Mouse (Mus musculus) stomach, embryonic 16.5 days (tissue): ENCODE data around the gene Sag. TPM values are rescaled to one million over a fixed set of nuclear protein-coding genes. Genes with fewer than 3 reads are reported as not detected.

Source experiments
- ATAC-seq: fragments of 200-750 bp; cut with Nextera tagmentation; 2 replicates; pipeline ENCODE4 v1.8.0; 2017; ENCODE audit warnings: moderate number of reproducible peaks, moderate TSS enrichment; ENCODE audit not compliant: insufficient read depth, low FRiP score
- H3K27ac ChIP-seq: fragments of 300-500 bp; sonication (generic); 2 replicates; pipeline ENCODE4 v1.5.1; 2014; ENCODE audit warnings: low read length
- H3K27me3 ChIP-seq: fragments of 300-500 bp; sonication (generic); 2 replicates; pipeline ENCODE4 v1.6.1; 2014; ENCODE audit warnings: low read length, control low read depth, mixed read lengths; ENCODE audit not compliant: control insufficient read depth, insufficient read depth
- H3K36me3 ChIP-seq: fragments of 300-500 bp; sonication (generic); 2 replicates; pipeline ENCODE4 v1.6.1; 2014; ENCODE audit warnings: low read length; ENCODE audit not compliant: control insufficient read depth, insufficient read depth
- H3K4me1 ChIP-seq: fragments of 300-500 bp; sonication (generic); 2 replicates; pipeline ENCODE4 v1.6.1; 2014; ENCODE audit warnings: low read length, control low read depth, mixed read lengths; ENCODE audit not compliant: control insufficient read depth, insufficient read depth
- H3K4me2 ChIP-seq: fragments of 300-500 bp; sonication (generic); 2 replicates; pipeline ENCODE4 v1.6.1; 2014; ENCODE audit warnings: low read depth, low read length, mixed read lengths
- H3K4me3 ChIP-seq: fragments of 300-500 bp; sonication (generic); replicated peaks from 2 replicates; pipeline ENCODE4 v1.5.1; 2014; ENCODE audit warnings: mild to moderate bottlenecking, low read length
- H3K9ac ChIP-seq: fragments of 300-500 bp; sonication (generic); 2 replicates; pipeline ENCODE4 v1.6.1; 2014; ENCODE audit warnings: low read length
- H3K9me3 ChIP-seq: fragments of 300-500 bp; sonication (generic); replicated peaks from 2 replicates; pipeline ENCODE4 v1.6.1; 2016; ENCODE audit warnings: low read length, control low read depth; ENCODE audit not compliant: control insufficient read depth
- WGBS: fragments of 180-500 bp; shearing (Covaris S2); extraction: QIAGEN DNeasy Blood & Tissue Kit; methylation state at CpG from one replicate; pipeline ENCODE4 v1.1.7; 2014; 5-methylcytosine and 5-hydroxymethylcytosine counted together
- polyA plus RNA-seq: library from polyadenylated mRNA; unstranded; fragments of >200 nt; fragmentation: Nextera tagmentation; extraction: Ambion mirVana; gene quantifications from 2 replicates; pipeline ENCODE4 v1.2.1, GENCODE M21; 2015

Sag gene
- 1.1 and 1.4 TPM in 2 replicates for polyA plus RNA-seq

GRCm38 (mm10) chr1:87803576-87803975, at the start of gene Sag:
Gene Sag, plus strand, starts transcription at chr1:87803680.
- 57% methylated on average over 6 of the region's 6 CpGs for whole genome bisulfite sequencing
- no peaks in the 10 kb centered on the region for H3K27me3 ChIP-seq
- H3K4me2 ChIP-seq = no peak within 1 kb of the TSS
- H3K36me3 ChIP-seq = no peaks in the 10 kb centered on the region
- H3K9ac ChIP-seq = no peak within 1 kb of the TSS
- H3K9me3 ChIP-seq = no peaks in the 10 kb centered on the region
- H3K4me3 ChIP-seq = no peak within 1 kb of the TSS
- H3K27ac ChIP-seq = no peak within 1 kb of the TSS
- no peak for ATAC-seq
- H3K4me1 ChIP-seq = no peaks in the 10 kb centered on the region

- peak within 1 kb of the TSS; percentile 89 for H3K4me2 ChIP-seq
Measured at GRCm38 (mm10) chr1:87755641-87756470, 47.6 kb upstream of the Sag start, which contains the start of gene Atg16l1. Gene Atg16l1, plus strand, starts transcription at chr1:87755870.

DNA sequence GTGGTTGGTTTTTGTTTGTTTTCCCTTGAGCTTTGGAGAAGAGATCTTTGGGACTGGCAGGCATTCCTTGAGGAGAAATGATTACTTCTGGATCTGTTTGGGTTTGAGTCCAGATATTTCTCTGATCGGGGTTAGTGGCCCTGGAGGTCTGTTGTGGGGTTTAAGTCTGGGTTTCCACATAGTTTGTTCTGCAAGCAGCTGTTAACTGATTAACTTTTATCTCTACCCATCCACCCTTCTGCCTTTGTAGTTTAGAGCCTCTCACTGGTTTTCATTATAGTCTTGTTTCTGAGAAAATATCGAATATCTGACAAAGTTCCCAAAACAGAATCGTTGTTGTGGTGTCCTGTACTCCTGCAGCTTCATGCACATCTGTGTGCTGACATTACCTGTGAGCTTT, 39.7 kb upstream of the Sag start:
- Histone ChIP-seq H3K27me3 (no peaks in the 10 kb centered on the region), H3K27ac (no peak overlapping the region), H3K36me3 (peaks cover 17% of the 10 kb centered on the region), H3K4me1 (no peaks in the 10 kb centered on the region), H3K9me3 (no peaks in the 10 kb centered on the region), H3K4me3 (no peak overlapping the region), H3K9ac (no peak overlapping the region), H3K4me2 (no peak overlapping the region)
- no peak for ATAC-seq
- 82% methylated on average over 3 of the region's 3 CpGs for WGBS

More at GRCm38 (mm10) chr1:87755641-87756470, 47.6 kb upstream of the Sag start, which contains the start of gene Atg16l1:
- Histone ChIP-seq H3K4me3 (peak within 1 kb of the TSS; percentile 98), H3K27me3 (no peaks in the 10 kb centered on the region), H3K36me3 (no peaks in the 10 kb centered on the region), H3K9ac (peak within 1 kb of the TSS; percentile 97), H3K27ac (peak within 1 kb of the TSS; percentile 96), H3K4me1 (peaks cover 7% of the 10 kb centered on the region), H3K9me3 (no peaks in the 10 kb centered on the region)
- under 1% methylated on average over 79 of the region's 79 CpGs for WGBS
- ATAC-seq = peak; percentile 100

DNA sequence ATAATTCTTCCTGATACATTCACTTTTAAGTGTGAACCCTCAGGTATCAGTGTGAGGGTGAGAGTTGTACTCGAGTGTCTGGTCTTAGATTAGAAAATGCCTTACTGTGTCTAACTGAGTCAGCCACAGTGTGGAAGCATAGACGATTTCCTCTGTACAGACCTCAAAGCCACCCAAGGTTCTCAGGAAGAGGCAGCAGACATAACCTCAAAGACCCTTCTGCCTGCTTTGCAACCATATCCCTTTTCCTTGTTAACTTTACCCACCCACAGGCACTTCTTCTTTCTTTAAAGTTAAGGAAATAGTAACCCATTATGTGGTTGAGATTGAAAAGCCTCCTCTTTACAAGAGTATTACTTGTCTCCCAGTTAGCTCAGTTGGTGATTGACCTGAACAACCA, 37.7 kb upstream of the Sag start:
- 80% methylated on average over 2 of the region's 2 CpGs for WGBS

DNA sequence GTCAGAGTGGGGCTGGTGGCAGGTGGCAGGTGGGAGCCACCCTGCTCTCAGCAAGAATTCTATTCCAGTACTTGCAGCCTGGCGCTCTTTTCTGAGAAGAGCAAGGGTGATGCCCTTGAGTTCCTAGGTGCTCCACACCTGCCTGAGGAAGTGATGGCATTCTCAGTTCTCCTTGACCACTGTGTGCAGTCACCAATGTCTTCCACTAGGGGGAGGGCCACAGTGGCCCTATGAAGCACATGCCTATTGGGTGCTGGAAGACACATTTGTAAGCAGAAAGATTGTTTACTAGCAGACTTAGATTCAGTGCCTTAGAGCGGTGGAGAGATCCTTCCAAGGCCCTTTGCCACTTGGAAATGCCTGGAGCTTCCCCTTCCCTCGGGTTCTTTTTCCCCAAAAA, 37.2 kb upstream of the Sag start:
- Histone ChIP-seq H3K27ac (no peak overlapping the region), H3K4me2 (no peak overlapping the region), H3K4me1 (no peaks in the 10 kb centered on the region), H3K27me3 (no peaks in the 10 kb centered on the region), H3K36me3 (peaks cover 21% of the 10 kb centered on the region), H3K4me3 (no peak overlapping the region), H3K9ac (no peak overlapping the region), H3K9me3 (no peaks in the 10 kb centered on the region)
- 83% methylated on average over 3 of the region's 3 CpGs for WGBS
- ATAC-seq = no peak

More for the DNA sequence above, 37.7 kb upstream of the Sag start:
- no peak overlapping the region for H3K4me3 ChIP-seq
- H3K4me2 ChIP-seq = no peak overlapping the region
- ATAC-seq = no peak
- no peak overlapping the region for H3K9ac ChIP-seq
- no peak overlapping the region for H3K27ac ChIP-seq
- H3K36me3 ChIP-seq = peaks cover 17% of the 10 kb centered on the region
- no peaks in the 10 kb centered on the region for H3K4me1 ChIP-seq
- H3K27me3 ChIP-seq = no peaks in the 10 kb centered on the region
- no peaks in the 10 kb centered on the region for H3K9me3 ChIP-seq

- no peaks in the 10 kb centered on the region for H3K27me3 ChIP-seq
- H3K4me1 ChIP-seq = no peaks in the 10 kb centered on the region
- no peak overlapping the region for H3K27ac ChIP-seq
- H3K9me3 ChIP-seq = no peaks in the 10 kb centered on the region
- WGBS = 100% methylated on average over 2 of the region's 2 CpGs
- no peak for ATAC-seq
- H3K4me2 ChIP-seq = no peak overlapping the region
- H3K36me3 ChIP-seq = peaks cover 27% of the 10 kb centered on the region
- no peak overlapping the region for H3K4me3 ChIP-seq
- no peak overlapping the region for H3K9ac ChIP-seq
Measured at GRCm38 (mm10) chr1:87769263-87769662, 34.2 kb upstream of the Sag start.

DNA sequence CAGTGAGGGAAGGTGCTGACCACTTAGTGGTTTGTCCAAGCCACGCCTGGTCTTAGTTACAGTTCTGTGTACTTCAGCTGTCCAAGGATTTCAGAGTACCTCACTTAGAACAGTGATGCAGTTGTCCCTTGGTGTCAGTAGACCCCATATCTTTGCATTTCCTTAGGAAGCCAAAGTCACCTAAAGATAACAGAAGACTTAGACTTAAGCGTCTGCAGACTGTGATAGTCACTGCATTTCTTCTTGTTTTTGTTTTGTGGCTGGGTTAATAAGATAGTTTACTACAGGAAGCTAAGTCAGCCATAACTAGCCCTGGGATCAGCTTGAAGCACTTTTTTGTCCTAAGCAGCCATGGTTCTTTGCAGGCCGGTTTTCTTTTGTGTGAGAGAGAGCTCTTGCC, 33.0 kb upstream of the Sag start:
- Histone ChIP-seq H3K27ac (no peak overlapping the region), H3K36me3 (peaks cover 26% of the 10 kb centered on the region), H3K9me3 (no peaks in the 10 kb centered on the region), H3K4me2 (no peak overlapping the region), H3K4me3 (no peak overlapping the region), H3K9ac (no peak overlapping the region), H3K27me3 (no peaks in the 10 kb centered on the region), H3K4me1 (no peaks in the 10 kb centered on the region)
- no peak for ATAC-seq
- WGBS = 97% methylated on average over 3 of the region's 3 CpGs

DNA sequence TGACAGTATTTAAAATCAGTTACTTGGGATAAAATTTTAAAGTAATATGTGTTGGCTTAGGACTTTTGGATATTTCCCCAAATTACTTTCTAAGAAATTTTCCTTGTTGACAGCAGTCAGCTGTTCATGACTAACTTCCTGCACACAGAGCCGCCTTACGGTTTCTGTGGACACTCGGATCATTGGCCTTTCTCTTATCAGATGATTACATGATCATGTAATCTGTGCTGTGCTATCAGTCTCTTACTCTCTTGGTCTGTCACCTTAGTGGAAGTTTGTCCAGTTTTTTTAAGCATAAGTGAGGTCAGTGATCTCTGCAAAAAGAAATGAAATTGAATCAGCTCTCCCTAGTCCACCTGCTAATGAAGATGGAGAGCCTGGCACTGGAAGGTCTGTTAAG, 31.8 kb upstream of the Sag start:
- H3K27me3 ChIP-seq = no peaks in the 10 kb centered on the region
- H3K4me1 ChIP-seq = no peaks in the 10 kb centered on the region
- no peaks in the 10 kb centered on the region for H3K9me3 ChIP-seq
- WGBS = 90% methylated on average over 3 of the region's 3 CpGs
- no peak overlapping the region for H3K4me2 ChIP-seq
- no peak overlapping the region for H3K27ac ChIP-seq
- peaks cover 28% of the 10 kb centered on the region for H3K36me3 ChIP-seq
- H3K9ac ChIP-seq = no peak overlapping the region
- H3K4me3 ChIP-seq = no peak overlapping the region
- no peak for ATAC-seq

DNA sequence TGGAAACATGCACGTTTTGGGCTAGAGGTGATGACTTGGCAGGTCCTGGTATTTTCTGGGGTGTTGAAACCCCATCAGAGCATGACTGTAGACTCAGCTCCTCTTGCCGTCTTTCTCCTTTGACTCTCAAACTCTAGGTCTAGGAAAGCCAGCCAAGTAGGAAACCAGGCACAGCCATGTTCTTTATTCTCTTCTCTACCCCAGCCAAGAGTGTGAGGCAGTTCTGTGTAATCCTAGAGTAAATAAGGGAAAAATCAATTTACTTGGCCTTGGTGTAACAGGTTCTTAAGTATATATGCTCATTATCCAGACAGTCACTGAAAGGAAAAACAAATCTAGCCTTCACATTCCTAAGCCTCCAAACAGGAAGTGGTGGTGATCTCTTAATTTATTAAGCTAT, 30.1 kb upstream of the Sag start:
- 57% methylated on average over 2 of the region's 2 CpGs for WGBS
- Histone ChIP-seq H3K27me3 (no peaks in the 10 kb centered on the region), H3K4me1 (no peaks in the 10 kb centered on the region), H3K4me2 (no peak overlapping the region), H3K9ac (no peak overlapping the region), H3K4me3 (no peak overlapping the region), H3K36me3 (peaks cover 32% of the 10 kb centered on the region), H3K27ac (peak overlapping the region; percentile 71; the same call in 1 of the 2 replicates), H3K9me3 (no peaks in the 10 kb centered on the region)
- peak; percentile 37; the same call in 1 of the 2 replicates for ATAC-seq
